Mouse (Mus musculus): ENCODE results near the gene Alkbh6. TPM values are rescaled to one million over a fixed set of nuclear protein-coding genes. Genes with fewer than 3 reads are reported as not detected.

Gene Alkbh6
- polyA plus RNA-seq, 1 experiment from 2014 or later: 82.1 TPM

DNA sequence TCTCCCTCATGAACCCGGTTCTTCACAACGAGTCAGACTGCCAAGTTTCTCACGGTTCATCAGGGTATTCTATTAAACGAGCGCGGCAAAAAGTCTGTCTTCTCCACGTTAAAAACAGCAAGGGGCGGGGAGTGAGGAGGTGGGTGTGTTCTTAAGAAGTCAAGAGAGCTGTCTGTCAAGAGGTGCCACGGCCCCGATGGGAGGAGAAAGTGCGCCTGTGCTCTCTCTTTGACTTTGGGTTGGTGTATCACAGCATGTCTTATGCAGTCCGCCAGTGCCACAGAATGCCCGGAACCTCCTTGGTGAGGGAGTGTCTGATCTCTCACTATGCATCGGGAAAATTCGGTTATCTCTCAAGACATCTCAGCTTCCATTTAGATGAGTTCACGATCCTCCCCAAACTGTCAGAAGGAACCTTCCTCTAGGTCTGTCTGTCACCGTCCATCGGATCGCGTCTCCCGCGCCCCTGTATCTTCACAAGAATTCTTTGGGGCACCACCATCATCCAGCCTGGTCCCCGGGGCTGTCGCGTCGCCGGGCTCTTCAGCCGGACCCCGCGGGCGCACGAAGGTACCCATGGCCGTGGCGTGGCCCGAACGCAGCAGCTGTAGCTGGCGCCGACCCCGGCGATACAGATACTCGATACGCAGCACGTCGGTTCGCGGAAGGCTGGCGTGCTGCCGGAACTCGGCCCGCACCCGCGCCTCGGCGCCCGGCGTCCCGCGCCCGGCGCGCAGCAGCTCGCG, 13.2 kb downstream of the Alkbh6 start, which contains the start of gene E130208F15Rik:
E130208F15Rik (plus strand) TSS at position 202 of the 746 bp plus-strand sequence.
- Histone ChIP-seq H3K36me3 (ENCODE audit: control insufficient read depth, insufficient read depth, low read length) (no peaks in the 10 kb centered on the region), H3K9me3 (ENCODE audit: control insufficient read depth, low read length) (no peaks in the 10 kb centered on the region), H3K27ac (ENCODE audit: low read depth, low read length) (peak within 1 kb of the TSS; percentile 67), H3K4me3 (ENCODE audit: low read depth, low read length) (peak within 1 kb of the TSS; percentile 87), H3K4me1 (replicated peaks; ENCODE audit: control insufficient read depth, insufficient read depth, low read length) (no peaks in the 10 kb centered on the region), H3K4me2 (replicated peaks; ENCODE audit: low read depth, low read length) (peak within 1 kb of the TSS; percentile 84), H3K9ac (ENCODE audit: low read depth, low read length) (peak within 1 kb of the TSS; percentile 91), H3K27me3 (ENCODE audit: control insufficient read depth, insufficient read depth, low read length) (no peaks in the 10 kb centered on the region)
- DNase-seq (ENCODE audit: low spot score): peak; percentile 58
- WGBS: under 1% methylated on average over 56 of the region's 63 CpGs
- ATAC-seq (ENCODE audit: low FRiP score): peak; percentile 78

GRCm38 (mm10) chr7:30322285-30322667, 13.8 kb downstream of the Alkbh6 start:
- Histone ChIP-seq H3K27me3 (ENCODE audit: control insufficient read depth, insufficient read depth, low read length) (no peaks in the 10 kb centered on the region), H3K27ac (ENCODE audit: low read depth, low read length) (peak overlapping the region; percentile 67), H3K4me2 (replicated peaks; ENCODE audit: low read depth, low read length) (peak overlapping the region; percentile 84), H3K4me1 (replicated peaks; ENCODE audit: control insufficient read depth, insufficient read depth, low read length) (no peaks in the 10 kb centered on the region), H3K4me3 (ENCODE audit: low read depth, low read length) (peak overlapping the region; percentile 87), H3K36me3 (ENCODE audit: control insufficient read depth, insufficient read depth, low read length) (no peaks in the 10 kb centered on the region), H3K9me3 (ENCODE audit: control insufficient read depth, low read length) (no peaks in the 10 kb centered on the region), H3K9ac (ENCODE audit: low read depth, low read length) (peak overlapping the region; percentile 91)
- DNase-seq (ENCODE audit: low spot score) (peak; percentile 95), ATAC-seq (ENCODE audit: low FRiP score) (peak; percentile 99)
- WGBS: under 1% methylated on average over 20 of the region's 20 CpGs

- no peaks in the 10 kb centered on the region for H3K4me1 ChIP-seq (replicated peaks; ENCODE audit: control insufficient read depth, insufficient read depth, low read length)
- 45% methylated on average over 6 of the region's 6 CpGs for WGBS
- H3K27ac ChIP-seq (ENCODE audit: low read depth, low read length): no peak overlapping the region
- no peak for DNase-seq (ENCODE audit: low spot score)
- 0 out of 2 replicates have a peak, but pooled peaks have one; percentile 1 for ATAC-seq (ENCODE audit: low FRiP score)
- H3K9ac ChIP-seq (ENCODE audit: low read depth, low read length): peak overlapping the region; percentile 42; the same call in 1 of the 2 replicates
- no peaks in the 10 kb centered on the region for H3K27me3 ChIP-seq (ENCODE audit: control insufficient read depth, insufficient read depth, low read length)
- H3K4me2 ChIP-seq (replicated peaks; ENCODE audit: low read depth, low read length): peak overlapping the region; percentile 84
- peak overlapping the region; percentile 87 for H3K4me3 ChIP-seq (ENCODE audit: low read depth, low read length)
- no peaks in the 10 kb centered on the region for H3K9me3 ChIP-seq (ENCODE audit: control insufficient read depth, low read length)
- no peaks in the 10 kb centered on the region for H3K36me3 ChIP-seq (ENCODE audit: control insufficient read depth, insufficient read depth, low read length)
Measured at GRCm38 (mm10) chr7:30322865-30323264, 14.3 kb downstream of the Alkbh6 start.

GRCm38 (mm10) chr7:30323795-30324194, 15.3 kb downstream of the Alkbh6 start, which contains the start of gene Sdhaf1:
Gene Sdhaf1, minus strand, starts transcription at chr7:30323895.
- no peaks in the 10 kb centered on the region for H3K36me3 ChIP-seq (ENCODE audit: control insufficient read depth, insufficient read depth, low read length)
- no peak within 1 kb of the TSS for H3K27ac ChIP-seq (ENCODE audit: low read depth, low read length)
- peak within 1 kb of the TSS; percentile 42; the same call in 1 of the 2 replicates for H3K9ac ChIP-seq (ENCODE audit: low read depth, low read length)
- no peak for DNase-seq (ENCODE audit: low spot score)
- H3K4me1 ChIP-seq (replicated peaks; ENCODE audit: control insufficient read depth, insufficient read depth, low read length): no peaks in the 10 kb centered on the region
- H3K4me2 ChIP-seq (replicated peaks; ENCODE audit: low read depth, low read length): peak within 1 kb of the TSS; percentile 84
- H3K9me3 ChIP-seq (ENCODE audit: control insufficient read depth, low read length): no peaks in the 10 kb centered on the region
- no peaks in the 10 kb centered on the region for H3K27me3 ChIP-seq (ENCODE audit: control insufficient read depth, insufficient read depth, low read length)
- H3K4me3 ChIP-seq (ENCODE audit: low read depth, low read length): peak within 1 kb of the TSS; percentile 87
- WGBS: 77% methylated on average over 3 of the region's 3 CpGs
- no peak for ATAC-seq (ENCODE audit: low FRiP score)

- Histone ChIP-seq H3K4me3 (ENCODE audit: low read depth, low read length) (no peak overlapping the region), H3K36me3 (ENCODE audit: control insufficient read depth, insufficient read depth, low read length) (no peaks in the 10 kb centered on the region), H3K27ac (ENCODE audit: low read depth, low read length) (no peak overlapping the region), H3K4me2 (replicated peaks; ENCODE audit: low read depth, low read length) (no peak overlapping the region), H3K9ac (ENCODE audit: low read depth, low read length) (no peak overlapping the region), H3K27me3 (ENCODE audit: control insufficient read depth, insufficient read depth, low read length) (no peaks in the 10 kb centered on the region), H3K9me3 (ENCODE audit: control insufficient read depth, low read length) (no peaks in the 10 kb centered on the region), H3K4me1 (replicated peaks; ENCODE audit: control insufficient read depth, insufficient read depth, low read length) (no peaks in the 10 kb centered on the region)
- no peak for ATAC-seq (ENCODE audit: low FRiP score)
- DNase-seq (ENCODE audit: low spot score): no peak
- WGBS: 85% methylated on average over 5 of the region's 5 CpGs
Measured at GRCm38 (mm10) chr7:30324300-30324944, 15.9 kb downstream of the Alkbh6 start.

DNA sequence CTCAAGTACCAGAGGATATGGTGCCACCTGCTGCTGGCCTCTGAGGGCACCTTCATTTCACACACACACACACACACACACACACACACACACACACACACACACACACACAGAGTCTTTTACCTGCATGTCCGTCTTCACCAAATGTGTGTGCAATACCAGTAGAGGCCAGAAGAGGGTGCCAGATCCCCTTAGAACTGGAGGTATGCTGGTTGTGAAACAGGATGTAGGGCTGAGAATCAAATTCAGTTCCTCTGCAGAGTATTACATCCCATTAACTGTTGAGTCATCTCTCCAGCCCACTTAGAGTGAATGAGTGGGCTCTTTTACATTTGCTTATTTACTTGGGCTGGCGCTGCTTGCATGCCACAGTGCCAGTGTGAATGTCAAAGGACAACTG, 16.8 kb downstream of the Alkbh6 start:
- H3K9ac ChIP-seq (ENCODE audit: low read depth, low read length): no peak overlapping the region
- no peak overlapping the region for H3K27ac ChIP-seq (ENCODE audit: low read depth, low read length)
- DNase-seq (ENCODE audit: low spot score): peak; percentile 76
- no peaks in the 10 kb centered on the region for H3K36me3 ChIP-seq (ENCODE audit: control insufficient read depth, insufficient read depth, low read length)
- H3K27me3 ChIP-seq (ENCODE audit: control insufficient read depth, insufficient read depth, low read length): no peaks in the 10 kb centered on the region
- no peak overlapping the region for H3K4me2 ChIP-seq (replicated peaks; ENCODE audit: low read depth, low read length)
- H3K4me1 ChIP-seq (replicated peaks; ENCODE audit: control insufficient read depth, insufficient read depth, low read length): no peaks in the 10 kb centered on the region
- H3K4me3 ChIP-seq (ENCODE audit: low read depth, low read length): no peak overlapping the region
- no peak for ATAC-seq (ENCODE audit: low FRiP score)
- no peaks in the 10 kb centered on the region for H3K9me3 ChIP-seq (ENCODE audit: control insufficient read depth, low read length)
- WGBS: 60% methylated on average over 2 of the region's 2 CpGs

GRCm38 (mm10) chr7:30326427-30326826, 17.9 kb downstream of the Alkbh6 start:
- no peaks in the 10 kb centered on the region for H3K27me3 ChIP-seq (ENCODE audit: control insufficient read depth, insufficient read depth, low read length)
- no peak for DNase-seq (ENCODE audit: low spot score)
- no peak overlapping the region for H3K9ac ChIP-seq (ENCODE audit: low read depth, low read length)
- no peak for ATAC-seq (ENCODE audit: low FRiP score)
- H3K4me3 ChIP-seq (ENCODE audit: low read depth, low read length): no peak overlapping the region
- H3K36me3 ChIP-seq (ENCODE audit: control insufficient read depth, insufficient read depth, low read length): no peaks in the 10 kb centered on the region
- no peak overlapping the region for H3K4me2 ChIP-seq (replicated peaks; ENCODE audit: low read depth, low read length)
- H3K9me3 ChIP-seq (ENCODE audit: control insufficient read depth, low read length): no peaks in the 10 kb centered on the region
- H3K27ac ChIP-seq (ENCODE audit: low read depth, low read length): no peak overlapping the region
- no peaks in the 10 kb centered on the region for H3K4me1 ChIP-seq (replicated peaks; ENCODE audit: control insufficient read depth, insufficient read depth, low read length)

DNA sequence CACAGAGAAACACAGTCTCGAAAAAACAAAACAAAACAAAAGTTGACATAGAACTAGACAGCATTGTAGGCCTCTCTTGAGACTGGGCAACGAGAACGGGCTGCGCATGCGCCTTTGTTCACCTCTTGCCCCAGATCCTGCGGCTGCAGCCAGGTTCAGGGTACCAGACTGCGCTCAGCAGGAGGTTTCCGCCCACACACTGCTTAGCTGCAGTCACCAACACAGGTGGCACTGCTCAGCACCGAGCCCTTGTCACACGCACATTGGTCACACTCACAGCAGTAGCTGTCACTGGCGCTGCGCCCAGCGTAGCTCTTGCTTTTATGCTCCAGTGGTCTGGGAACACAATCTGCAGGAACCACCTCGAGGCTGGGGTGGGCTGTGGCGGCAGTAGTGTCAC, 18.6 kb downstream of the Alkbh6 start:
- Histone ChIP-seq H3K4me2 (replicated peaks; ENCODE audit: low read depth, low read length) (no peak overlapping the region), H3K9ac (ENCODE audit: low read depth, low read length) (no peak overlapping the region), H3K9me3 (ENCODE audit: control insufficient read depth, low read length) (no peaks in the 10 kb centered on the region), H3K36me3 (ENCODE audit: control insufficient read depth, insufficient read depth, low read length) (no peaks in the 10 kb centered on the region), H3K27ac (ENCODE audit: low read depth, low read length) (no peak overlapping the region), H3K4me1 (replicated peaks; ENCODE audit: control insufficient read depth, insufficient read depth, low read length) (no peaks in the 10 kb centered on the region; the same call in 1 of the 2 replicates), H3K4me3 (ENCODE audit: low read depth, low read length) (no peak overlapping the region), H3K27me3 (ENCODE audit: control insufficient read depth, insufficient read depth, low read length) (no peaks in the 10 kb centered on the region)
- DNase-seq (ENCODE audit: low spot score) (no peak), ATAC-seq (ENCODE audit: low FRiP score) (no peak)
- WGBS: 57% methylated on average over 15 of the region's 15 CpGs
